Mouse (Mus musculus): ENCODE measurements around the gene Bcl9l. TPM values are rescaled to one million over a fixed set of nuclear protein-coding genes. Genes with fewer than 3 reads are reported as not detected.

Gene Bcl9l
- polyA plus RNA-seq, 1 experiment from 2014 or later: 16.1 TPM

- 75% methylated on average over 18 of the region's 18 CpGs for WGBS
- H3K27me3 ChIP-seq (ENCODE audit: control insufficient read depth, insufficient read depth, low read depth, low read length): no peaks in the 10 kb centered on the region
- no peaks in the 10 kb centered on the region for H3K9me3 ChIP-seq (ENCODE audit: control insufficient read depth, low read length)
- no peak overlapping the region for H3K27ac ChIP-seq (ENCODE audit: low read length)
- peaks cover 35% of the 10 kb centered on the region for H3K4me1 ChIP-seq (replicated peaks; ENCODE audit: control insufficient read depth, insufficient read depth, low read length)
- no peak overlapping the region for H3K9ac ChIP-seq (ENCODE audit: low read length)
- H3K4me3 ChIP-seq (ENCODE audit: low read length): no peak overlapping the region
- peaks cover 30% of the 10 kb centered on the region for H3K36me3 ChIP-seq (ENCODE audit: control insufficient read depth, insufficient read depth, low read length)
- no peak overlapping the region for H3K4me2 ChIP-seq (ENCODE audit: low read depth, low read length)
- ATAC-seq (ENCODE audit: low read depth): no peak
These were observed 25.5 kb downstream of the Bcl9l start for GRCm38 (mm10) chr9:44508124-44508619.

DNA sequence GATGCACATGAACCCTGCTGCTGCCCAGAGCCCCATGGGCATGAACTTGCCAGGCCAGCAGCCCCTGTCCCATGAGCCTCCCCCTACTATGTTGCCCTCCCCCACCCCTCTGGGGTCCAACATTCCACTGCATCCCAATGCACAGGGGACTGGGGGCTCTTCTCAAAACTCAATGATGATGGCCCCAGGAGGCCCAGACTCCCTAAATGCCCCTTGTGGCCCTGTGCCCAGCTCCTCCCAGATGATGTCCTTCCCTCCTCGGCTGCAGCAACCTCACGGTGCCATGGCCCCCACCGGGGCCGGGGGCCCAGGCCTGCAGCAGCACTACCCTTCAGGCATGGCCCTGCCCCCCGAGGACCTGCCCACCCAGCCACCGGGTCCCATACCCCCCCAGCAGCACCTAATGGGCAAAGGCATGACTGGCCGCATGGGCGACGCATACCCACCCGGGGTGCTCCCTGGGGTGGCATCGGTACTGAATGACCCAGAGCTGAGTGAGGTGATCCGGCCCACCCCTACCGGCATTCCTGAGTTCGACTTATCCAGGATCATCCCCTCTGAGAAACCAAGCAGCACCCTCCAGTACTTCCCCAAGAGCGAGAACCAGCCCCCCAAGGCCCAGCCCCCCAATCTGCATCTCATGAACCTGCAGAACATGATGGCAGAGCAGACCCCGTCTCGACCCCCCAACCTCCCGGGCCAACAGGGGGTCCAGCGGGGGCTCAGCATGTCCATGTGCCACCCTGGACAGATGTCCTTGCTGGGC lies 26.3 kb downstream of the Bcl9l start:
- Histone ChIP-seq H3K27ac (ENCODE audit: low read length) (peak overlapping the region; percentile 62; the same call in 1 of the 2 replicates), H3K9me3 (ENCODE audit: control insufficient read depth, low read length) (no peaks in the 10 kb centered on the region), H3K36me3 (ENCODE audit: control insufficient read depth, insufficient read depth, low read length) (peaks cover 30% of the 10 kb centered on the region), H3K27me3 (ENCODE audit: control insufficient read depth, insufficient read depth, low read depth, low read length) (no peaks in the 10 kb centered on the region), H3K4me2 (ENCODE audit: low read depth, low read length) (peak overlapping the region; percentile 44; the same call in 1 of the 2 replicates), H3K4me1 (replicated peaks; ENCODE audit: control insufficient read depth, insufficient read depth, low read length) (peaks cover 35% of the 10 kb centered on the region), H3K9ac (ENCODE audit: low read length) (peak overlapping the region; percentile 11), H3K4me3 (ENCODE audit: low read length) (no peak overlapping the region)
- no peak for ATAC-seq (ENCODE audit: low read depth)
- 74% methylated on average over 19 of the region's 19 CpGs for WGBS

GRCm38 (mm10) chr9:44509487-44510354 lies 27.1 kb downstream of the Bcl9l start:
- peak overlapping the region; percentile 62 for H3K27ac ChIP-seq (ENCODE audit: low read length)

DNA sequence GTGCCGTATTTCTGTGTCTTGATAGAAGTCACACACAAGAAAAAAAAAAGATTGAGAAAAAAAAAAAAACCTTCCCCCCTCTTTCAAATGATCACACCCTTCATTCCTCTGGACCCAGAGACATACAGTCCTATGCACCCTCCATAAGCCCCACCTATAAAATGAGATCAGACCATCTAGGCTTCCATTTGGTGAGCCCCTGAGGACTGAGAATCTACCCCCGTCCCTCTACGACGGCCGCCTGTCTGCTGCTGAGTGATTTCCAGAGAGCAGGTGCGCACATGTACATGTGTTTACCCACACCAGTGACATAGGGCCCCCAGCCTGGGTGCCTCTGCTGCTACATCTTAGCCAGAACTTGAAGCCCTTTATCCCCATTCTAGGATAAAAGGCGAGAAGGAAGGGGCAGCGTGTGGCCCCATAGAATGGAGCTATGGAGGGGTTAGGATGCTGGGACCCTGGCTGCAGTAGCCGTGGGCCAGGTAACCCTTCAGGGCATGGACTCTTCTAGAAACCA lies 27.8 kb downstream of the Bcl9l start:
- Histone ChIP-seq H3K9me3 (ENCODE audit: control insufficient read depth, low read length) (no peaks in the 10 kb centered on the region), H3K27me3 (ENCODE audit: control insufficient read depth, insufficient read depth, low read depth, low read length) (no peaks in the 10 kb centered on the region), H3K36me3 (ENCODE audit: control insufficient read depth, insufficient read depth, low read length) (peaks cover 29% of the 10 kb centered on the region), H3K9ac (ENCODE audit: low read length) (no peak overlapping the region), H3K27ac (ENCODE audit: low read length) (peak overlapping the region; percentile 77), H3K4me2 (ENCODE audit: low read depth, low read length) (peak overlapping the region; percentile 44), H3K4me1 (replicated peaks; ENCODE audit: control insufficient read depth, insufficient read depth, low read length) (peaks cover 42% of the 10 kb centered on the region), H3K4me3 (ENCODE audit: low read length) (no peak overlapping the region)
- no peak for ATAC-seq (ENCODE audit: low read depth)
- WGBS: 37% methylated on average over 9 of the region's 9 CpGs

More at GRCm38 (mm10) chr9:44509487-44510354, 27.1 kb downstream of the Bcl9l start:
- Histone ChIP-seq H3K4me1 (replicated peaks; ENCODE audit: control insufficient read depth, insufficient read depth, low read length) (peaks cover 35% of the 10 kb centered on the region), H3K4me2 (ENCODE audit: low read depth, low read length) (peak overlapping the region; percentile 44), H3K9ac (ENCODE audit: low read length) (peak overlapping the region; percentile 11), H3K4me3 (ENCODE audit: low read length) (peak overlapping the region; percentile 22), H3K36me3 (ENCODE audit: control insufficient read depth, insufficient read depth, low read length) (peaks cover 30% of the 10 kb centered on the region), H3K27me3 (ENCODE audit: control insufficient read depth, insufficient read depth, low read depth, low read length) (no peaks in the 10 kb centered on the region), H3K9me3 (ENCODE audit: control insufficient read depth, low read length) (no peaks in the 10 kb centered on the region)
- peak; percentile 52 for ATAC-seq (ENCODE audit: low read depth)
- WGBS: 7% methylated on average over 27 of the region's 27 CpGs

DNA sequence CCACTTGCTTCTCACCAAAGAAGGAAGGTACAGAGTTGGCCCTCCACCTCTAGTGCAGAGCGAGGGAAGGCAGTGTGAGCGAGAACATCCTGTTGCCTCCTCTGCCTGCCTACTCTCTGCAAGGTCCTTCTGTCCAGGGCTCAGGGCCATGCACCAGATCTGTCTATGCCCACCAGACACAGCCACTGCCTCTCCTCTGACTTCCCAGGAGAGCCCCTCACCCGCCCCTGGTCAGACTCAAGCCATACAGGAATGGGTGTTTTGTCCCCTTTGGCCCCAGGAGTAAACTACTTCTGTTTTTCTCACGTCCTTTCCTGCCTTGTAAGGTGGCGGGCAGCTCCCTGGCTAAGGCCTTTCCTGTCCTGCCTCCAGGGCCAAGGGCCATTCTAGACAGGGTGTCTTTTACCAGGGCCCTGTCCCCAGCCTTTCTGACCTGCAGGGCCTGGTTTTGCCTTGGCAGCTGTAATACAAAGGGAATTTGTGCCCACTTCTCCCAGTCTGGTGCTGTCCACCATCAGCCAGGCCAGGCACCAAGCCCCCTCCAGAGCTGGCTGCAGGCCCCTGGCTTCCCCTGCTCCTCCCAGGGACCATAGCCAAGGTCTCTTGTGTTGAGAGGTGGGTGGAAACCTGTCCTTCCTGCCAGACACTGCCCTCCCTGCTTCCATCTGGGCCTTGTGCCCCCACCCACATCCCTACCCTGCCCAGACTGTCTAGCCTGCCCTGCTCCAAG lies 28.4 kb downstream of the Bcl9l start:
- peak; percentile 61 for ATAC-seq (ENCODE audit: low read depth)
- peak overlapping the region; percentile 46 for H3K9ac ChIP-seq (ENCODE audit: low read length)
- peak overlapping the region; percentile 77 for H3K27ac ChIP-seq (ENCODE audit: low read length)
- 57% methylated on average over 5 of the region's 5 CpGs for WGBS
- H3K27me3 ChIP-seq (ENCODE audit: control insufficient read depth, insufficient read depth, low read depth, low read length): no peaks in the 10 kb centered on the region
- H3K9me3 ChIP-seq (ENCODE audit: control insufficient read depth, low read length): no peaks in the 10 kb centered on the region
- H3K4me3 ChIP-seq (ENCODE audit: low read length): no peak overlapping the region
- peaks cover 44% of the 10 kb centered on the region for H3K4me1 ChIP-seq (replicated peaks; ENCODE audit: control insufficient read depth, insufficient read depth, low read length)
- peaks cover 22% of the 10 kb centered on the region for H3K36me3 ChIP-seq (ENCODE audit: control insufficient read depth, insufficient read depth, low read length)
- no peak overlapping the region for H3K4me2 ChIP-seq (ENCODE audit: low read depth, low read length)

- WGBS: 64% methylated on average over 9 of the region's 9 CpGs
- H3K4me3 ChIP-seq (ENCODE audit: low read length): no peak overlapping the region
- no peak overlapping the region for H3K27ac ChIP-seq (ENCODE audit: low read length)
- H3K9ac ChIP-seq (ENCODE audit: low read length): no peak overlapping the region
- peaks cover 44% of the 10 kb centered on the region for H3K4me1 ChIP-seq (replicated peaks; ENCODE audit: control insufficient read depth, insufficient read depth, low read length)
- H3K36me3 ChIP-seq (ENCODE audit: control insufficient read depth, insufficient read depth, low read length): peaks cover 13% of the 10 kb centered on the region
- H3K27me3 ChIP-seq (ENCODE audit: control insufficient read depth, insufficient read depth, low read depth, low read length): no peaks in the 10 kb centered on the region
- no peak for ATAC-seq (ENCODE audit: low read depth)
- H3K9me3 ChIP-seq (ENCODE audit: control insufficient read depth, low read length): no peaks in the 10 kb centered on the region
- no peak overlapping the region for H3K4me2 ChIP-seq (ENCODE audit: low read depth, low read length)
These were observed 29.5 kb downstream of the Bcl9l start for GRCm38 (mm10) chr9:44511935-44512716.

GRCm38 (mm10) chr9:44512717-44513003 lies 30.0 kb downstream of the Bcl9l start:
- no peak overlapping the region for H3K4me3 ChIP-seq (ENCODE audit: low read length)
- H3K27ac ChIP-seq (ENCODE audit: low read length): no peak overlapping the region
- no peaks in the 10 kb centered on the region for H3K9me3 ChIP-seq (ENCODE audit: control insufficient read depth, low read length)
- peaks cover 44% of the 10 kb centered on the region for H3K4me1 ChIP-seq (replicated peaks; ENCODE audit: control insufficient read depth, insufficient read depth, low read length)
- ATAC-seq (ENCODE audit: low read depth): no peak
- peaks cover 8% of the 10 kb centered on the region for H3K36me3 ChIP-seq (ENCODE audit: control insufficient read depth, insufficient read depth, low read length)
- 84% methylated on average over 3 of the region's 3 CpGs for WGBS
- no peak overlapping the region for H3K4me2 ChIP-seq (ENCODE audit: low read depth, low read length)
- no peaks in the 10 kb centered on the region for H3K27me3 ChIP-seq (ENCODE audit: control insufficient read depth, insufficient read depth, low read depth, low read length)
- no peak overlapping the region for H3K9ac ChIP-seq (ENCODE audit: low read length)

DNA sequence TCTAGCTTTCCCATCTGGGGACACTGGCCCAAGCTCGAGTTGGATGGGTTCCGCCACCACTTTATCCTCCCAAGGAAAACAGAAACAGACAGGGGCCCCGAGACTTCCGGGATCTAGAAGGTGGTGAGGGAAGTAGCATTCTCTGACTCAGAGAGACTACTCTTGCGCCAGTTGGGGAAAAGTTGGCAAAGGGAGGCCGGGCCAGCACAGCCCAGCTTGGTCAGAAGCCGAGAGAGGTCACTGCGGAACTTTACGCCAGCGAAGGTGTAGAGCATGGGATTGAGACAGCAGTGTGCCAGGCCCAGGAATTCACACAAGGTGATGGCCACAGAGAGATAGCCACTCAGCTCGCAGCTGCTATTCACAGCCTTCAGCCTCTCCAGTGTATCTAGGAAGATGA lies 30.5 kb downstream of the Bcl9l start:
- Histone ChIP-seq H3K36me3 (ENCODE audit: control insufficient read depth, insufficient read depth, low read length) (peaks cover 4% of the 10 kb centered on the region; the same call in 1 of the 2 replicates), H3K9ac (ENCODE audit: low read length) (no peak overlapping the region), H3K9me3 (ENCODE audit: control insufficient read depth, low read length) (no peaks in the 10 kb centered on the region), H3K27me3 (ENCODE audit: control insufficient read depth, insufficient read depth, low read depth, low read length) (no peaks in the 10 kb centered on the region), H3K4me2 (ENCODE audit: low read depth, low read length) (no peak overlapping the region), H3K4me1 (replicated peaks; ENCODE audit: control insufficient read depth, insufficient read depth, low read length) (peaks cover 48% of the 10 kb centered on the region), H3K4me3 (ENCODE audit: low read length) (no peak overlapping the region), H3K27ac (ENCODE audit: low read length) (no peak overlapping the region)
- WGBS: 81% methylated on average over 11 of the region's 11 CpGs
- ATAC-seq (ENCODE audit: low read depth): no peak
